Mouse (Mus musculus) embryonic fibroblast, embryonic 13.5 days (primary cell): ENCODE measurements around the gene Tsc22d3. TPM values are rescaled to one million over a fixed set of nuclear protein-coding genes. Genes with fewer than 3 reads are reported as not detected.

ENCODE experiments used
- H3K27ac ChIP-seq: 2 replicates; pipeline ENCODE4 v1.5.1; 2012; ENCODE audit warnings: low read length, control low read depth, inconsistent platforms; ENCODE audit not compliant: insufficient read depth
- H3K4me1 ChIP-seq: 2 replicates; pipeline ENCODE4 v1.6.1; 2011; ENCODE audit warnings: low read length; ENCODE audit not compliant: control insufficient read depth, insufficient read depth
- H3K4me3 ChIP-seq: 2 replicates; pipeline ENCODE4 v1.5.1; 2011; ENCODE audit warnings: mild to moderate bottlenecking, control low read depth, low read length; ENCODE audit not compliant: insufficient read depth
- CTCF ChIP-seq: IDR thresholded peaks from 2 replicates; pipeline ENCODE4 v1.5.1; 2011; ENCODE audit warnings: mild to moderate bottlenecking, control low read depth, low read length, moderate library complexity, borderline replicate concordance; ENCODE audit not compliant: insufficient read depth
- POLR2A ChIP-seq: IDR thresholded peaks from 2 replicates; pipeline ENCODE4 v1.6.1; 2011; ENCODE audit warnings: low read depth, mild to moderate bottlenecking, control low read depth, low read length, moderate library complexity
- polyA plus RNA-seq: library from polyadenylated mRNA; stranded (reverse); fragments of >200 nt; gene quantifications from 2 replicates; pipeline ENCODE4 v1.2.4, GENCODE M21; 2011; ENCODE audit warnings: low read depth; ENCODE audit not compliant: missing spikeins, insufficient read length

Tsc22d3 gene
- polyA plus RNA-seq, 1 experiment, result 40.7 TPM

DNA sequence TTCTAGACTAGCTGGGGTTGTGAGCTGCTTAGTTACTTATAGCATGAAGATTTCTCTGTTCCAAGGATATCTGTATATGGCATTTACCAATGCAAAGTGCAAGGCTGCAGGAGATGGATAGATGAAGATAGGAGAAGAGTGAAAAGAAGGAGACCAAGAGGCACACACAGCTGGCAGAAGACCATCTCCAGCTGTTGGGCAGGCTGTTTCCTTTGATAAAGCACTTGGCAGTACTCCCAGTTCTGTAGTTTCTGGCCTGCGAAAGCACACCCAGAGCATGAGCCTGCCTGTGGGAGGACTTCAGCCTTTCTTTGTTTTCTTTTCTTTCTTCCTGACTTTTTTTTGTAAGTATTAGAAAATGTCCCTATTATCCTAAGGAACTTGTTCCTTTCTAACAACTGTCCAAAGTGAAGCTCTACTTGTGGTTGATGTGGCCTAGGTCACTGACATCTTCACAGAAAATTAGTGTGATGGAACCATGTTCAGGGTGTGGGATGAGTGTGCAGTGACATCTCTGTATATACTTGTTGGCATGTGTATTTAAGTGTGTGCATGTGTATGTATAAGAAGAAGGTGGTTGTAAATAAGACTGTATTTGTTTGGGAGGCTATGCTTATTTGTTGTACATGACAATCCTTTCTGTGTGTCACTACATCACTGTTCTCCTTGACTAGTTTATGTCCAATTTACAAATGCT lies 32.6 kb downstream of the Tsc22d3 start:
- TF ChIP-seq POLR2A (no peak), CTCF (no peak)
- Histone ChIP-seq H3K27ac (no peak overlapping the region), H3K4me1 (no peaks in the 10 kb centered on the region; the same call in 1 of the 2 replicates), H3K4me3 (no peak overlapping the region)

GRCm38 (mm10) chrX:140565759-140566158 lies 34.7 kb downstream of the Tsc22d3 start:
- H3K4me1 ChIP-seq, result no peaks in the 10 kb centered on the region; the same call in 1 of the 2 replicates
- no peak overlapping the region for H3K27ac ChIP-seq
- H3K4me3 ChIP-seq, result no peak overlapping the region
- no peak for TF ChIP-seq CTCF

GRCm38 (mm10) chrX:140565212-140565611 lies 35.2 kb downstream of the Tsc22d3 start:
- Histone ChIP-seq H3K27ac (no peak overlapping the region), H3K4me1 (no peaks in the 10 kb centered on the region; the same call in 1 of the 2 replicates), H3K4me3 (no peak overlapping the region)
- TF ChIP-seq CTCF, result no peak
- no peak for TF ChIP-seq POLR2A

DNA sequence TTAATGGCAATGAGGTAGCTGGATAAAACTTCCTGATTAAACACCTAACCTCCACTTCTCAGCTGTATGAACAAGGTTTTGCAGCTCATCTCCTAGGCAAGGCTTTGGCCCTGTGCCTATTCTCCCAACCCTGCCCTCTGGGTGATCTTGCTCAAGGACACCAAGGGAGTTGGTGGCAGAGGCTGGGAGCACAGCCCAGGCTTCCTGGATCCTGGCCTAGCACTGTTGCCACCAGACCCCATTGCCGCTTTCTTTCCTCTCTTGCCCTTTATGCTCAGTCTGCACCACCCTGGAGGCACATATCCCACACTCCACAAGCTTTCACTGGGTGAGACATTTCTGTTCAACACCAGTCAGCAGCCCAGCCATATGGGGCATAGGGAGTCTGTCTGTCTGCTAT lies 35.7 kb downstream of the Tsc22d3 start:
- H3K4me3 ChIP-seq, result no peak overlapping the region
- H3K27ac ChIP-seq, result no peak overlapping the region
- no peak for TF ChIP-seq CTCF
- TF ChIP-seq POLR2A, result no peak
- no peaks in the 10 kb centered on the region; the same call in 1 of the 2 replicates for H3K4me1 ChIP-seq

GRCm38 (mm10) chrX:140558176-140558844 lies 42.1 kb downstream of the Tsc22d3 start:
- Histone ChIP-seq H3K4me1 (peaks cover 5% of the 10 kb centered on the region; the same call in 1 of the 2 replicates), H3K27ac (no peak overlapping the region; the same call in 1 of the 2 replicates), H3K4me3 (no peak overlapping the region)
- TF ChIP-seq POLR2A (no peak), CTCF (no peak)

GRCm38 (mm10) chrX:140555965-140556364 lies 44.5 kb downstream of the Tsc22d3 start:
- H3K4me1 ChIP-seq, result peaks cover 5% of the 10 kb centered on the region; the same call in 1 of the 2 replicates
- no peak overlapping the region for H3K27ac ChIP-seq
- TF ChIP-seq POLR2A, result no peak
- no peak for TF ChIP-seq CTCF
- H3K4me3 ChIP-seq, result no peak overlapping the region

- no peak overlapping the region for H3K27ac ChIP-seq
- peaks cover 5% of the 10 kb centered on the region; the same call in 1 of the 2 replicates for H3K4me1 ChIP-seq
- H3K4me3 ChIP-seq, result no peak overlapping the region
- no peak for TF ChIP-seq POLR2A
- no peak for TF ChIP-seq CTCF
Measured at GRCm38 (mm10) chrX:140555423-140555822, 45.0 kb downstream of the Tsc22d3 start.

DNA sequence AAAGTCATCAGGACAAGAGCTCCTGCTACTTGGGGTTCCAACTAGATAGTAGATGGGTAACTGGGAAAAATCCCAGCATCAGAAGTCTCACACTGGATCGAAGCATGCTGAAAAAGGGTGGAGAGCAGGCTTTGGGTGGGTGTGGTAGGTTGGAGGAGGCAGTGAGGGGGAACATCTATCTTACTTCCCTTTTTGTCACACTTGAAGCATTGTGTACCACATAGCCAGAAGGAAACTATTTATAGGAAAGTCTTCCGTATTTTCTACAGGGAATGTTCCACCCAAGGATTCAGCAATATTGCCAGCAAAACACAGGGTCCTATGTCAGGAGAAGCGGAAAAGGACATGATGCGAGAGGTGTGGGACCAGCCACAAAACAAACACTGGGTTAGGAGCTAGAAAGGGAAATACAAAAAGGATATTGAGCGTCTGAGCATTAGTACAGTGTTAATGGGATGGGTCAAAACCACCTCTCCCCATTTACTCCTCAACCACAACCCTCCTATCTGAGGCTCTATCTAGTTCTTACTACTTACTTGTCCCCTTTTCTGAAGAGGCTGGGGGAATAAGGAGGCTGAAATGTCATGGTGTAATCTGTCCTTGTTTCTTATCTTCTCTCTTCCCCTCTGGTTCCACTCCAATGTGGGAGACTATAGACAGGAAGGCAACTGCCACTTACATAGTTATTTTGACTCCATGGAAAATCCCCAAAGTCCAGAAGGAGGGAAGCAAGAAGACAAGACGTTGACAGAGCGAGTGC lies 52.6 kb downstream of the Tsc22d3 start:
- H3K27ac ChIP-seq, result no peak overlapping the region

GRCm38 (mm10) chrX:140544737-140545136 lies 55.7 kb downstream of the Tsc22d3 start:
- H3K4me1 ChIP-seq, result no peaks in the 10 kb centered on the region; the same call in 1 of the 2 replicates
- TF ChIP-seq CTCF, result no peak
- no peak for TF ChIP-seq POLR2A

More for the DNA sequence above, 52.6 kb downstream of the Tsc22d3 start:
- TF ChIP-seq POLR2A (no peak), CTCF (no peak)
- Histone ChIP-seq H3K4me1 (no peaks in the 10 kb centered on the region), H3K4me3 (no peak overlapping the region)

More at GRCm38 (mm10) chrX:140544737-140545136, 55.7 kb downstream of the Tsc22d3 start:
- Histone ChIP-seq H3K27ac (no peak overlapping the region), H3K4me3 (no peak overlapping the region)
